Mouse (Mus musculus) small intestine, adult 2 months (tissue): ENCODE measurements around the gene Tifa.

ENCODE experiments used
- CTCF ChIP-seq: fragments of 200-500 bp; IDR thresholded peaks from 2 replicates; pipeline ENCODE4 v1.5.1; 2012; ENCODE audit warnings: low read depth, mild to moderate bottlenecking, control low read depth, inconsistent platforms, low read length, moderate library complexity, mixed read lengths; ENCODE audit not compliant: insufficient replicate concordance, insufficient read length; ENCODE audit errors: extremely low read depth
- POLR2A ChIP-seq: fragments of 200-500 bp; IDR thresholded peaks from 2 replicates; pipeline ENCODE4 v1.6.1; 2012; ENCODE audit warnings: low read depth, mild to moderate bottlenecking, control low read depth, inconsistent platforms, low read length, moderate library complexity

DNA sequence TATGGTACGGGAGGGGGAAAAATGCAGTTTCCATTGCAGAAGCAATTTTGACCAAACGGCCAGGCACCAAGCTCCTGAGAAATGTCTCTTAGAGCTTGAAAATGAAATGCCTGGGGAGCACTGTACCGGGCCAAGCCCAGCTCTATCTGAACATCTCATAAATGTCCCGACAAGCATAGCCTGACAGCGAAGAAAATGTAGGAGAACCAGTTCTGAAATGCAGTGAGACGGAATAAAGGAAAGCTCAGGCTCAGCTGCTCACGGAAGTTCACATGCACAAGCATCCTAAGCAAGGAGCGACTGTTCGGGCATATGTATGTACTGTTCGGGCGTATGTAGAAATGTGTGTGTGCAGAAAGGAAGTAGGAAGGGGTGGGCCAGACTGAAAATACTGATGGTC lies 71.7 kb downstream of the Tifa start:
- TF ChIP-seq CTCF (no peak), POLR2A (no peak)
